Mouse (Mus musculus) embryonic facial prominence, embryonic 11.5 days (tissue): Measurements from ENCODE around the gene Slc25a10. TPM values are rescaled to one million over a fixed set of nuclear protein-coding genes. Genes with fewer than 3 reads are reported as not detected.

Experiments used
- ATAC-seq: fragments of 200-750 bp; cut with Nextera tagmentation; replicated peaks from 2 replicates; pipeline ENCODE4 v1.8.0; 2017; ENCODE audit warnings: low read depth; ENCODE audit not compliant: insufficient number of reproducible peaks, low FRiP score, low TSS enrichment
- DNase-seq: peaks from one replicate; pipeline ENCODE4 v3.0.0-alpha.2; 2015; ENCODE audit warnings: low spot score
- H3K27ac ChIP-seq: fragments of 300-500 bp; sonication (generic); replicated peaks from 2 replicates; pipeline ENCODE4 v1.5.1; 2014; ENCODE audit warnings: mild to moderate bottlenecking, low read depth, low read length, control low read depth
- H3K27me3 ChIP-seq: fragments of 300-500 bp; sonication (generic); 2 replicates; pipeline ENCODE4 v1.6.1; 2014; ENCODE audit warnings: mild to moderate bottlenecking, low read length, moderate library complexity, mixed read lengths; ENCODE audit not compliant: control insufficient read depth, insufficient read depth
- H3K36me3 ChIP-seq: fragments of 300-500 bp; sonication (generic); replicated peaks from 2 replicates; pipeline ENCODE4 v1.6.1; 2014; ENCODE audit warnings: low read depth, mild to moderate bottlenecking, low read length, moderate library complexity, mixed read lengths; ENCODE audit not compliant: control insufficient read depth, insufficient read depth
- H3K4me1 ChIP-seq: fragments of 300-500 bp; sonication (generic); 2 replicates; pipeline ENCODE4 v1.6.1; 2014; ENCODE audit warnings: low read length, mixed read lengths; ENCODE audit not compliant: control insufficient read depth, insufficient read depth
- H3K4me2 ChIP-seq: fragments of 300-500 bp; sonication (generic); 2 replicates; pipeline ENCODE4 v1.6.1; 2014; ENCODE audit warnings: low read depth, mild to moderate bottlenecking, control low read depth, low read length, moderate library complexity
- H3K4me3 ChIP-seq: fragments of 300-500 bp; sonication (generic); 2 replicates; pipeline ENCODE4 v1.5.1; 2014; ENCODE audit warnings: low read depth, low read length, control low read depth
- H3K9ac ChIP-seq: fragments of 300-500 bp; sonication (generic); replicated peaks from 2 replicates; pipeline ENCODE4 v1.6.1; 2014; ENCODE audit warnings: mild to moderate bottlenecking, control low read depth, low read length
- H3K9me3 ChIP-seq: fragments of 300-500 bp; sonication (generic); replicated peaks from 2 replicates; pipeline ENCODE4 v1.6.1; 2016; ENCODE audit warnings: mild to moderate bottlenecking, low read length, inconsistent platforms, mixed read lengths; ENCODE audit not compliant: control insufficient read depth
- WGBS: fragments of 180-500 bp; shearing (Covaris S2); extraction: QIAGEN DNeasy Blood & Tissue Kit; methylation state at CpG from one replicate; pipeline ENCODE4 v1.1.7; 2014; 5-methylcytosine and 5-hydroxymethylcytosine counted together
- polyA plus RNA-seq: library from polyadenylated mRNA; unstranded; fragments of >200 nt; fragmentation: Nextera tagmentation; extraction: Ambion mirVana; gene quantifications from 2 replicates; pipeline ENCODE4 v1.2.1, GENCODE M21; 2014

The Slc25a10 gene
- polyA plus RNA-seq, 1 experiment from 2014 or later = 46.9 TPM

DNA sequence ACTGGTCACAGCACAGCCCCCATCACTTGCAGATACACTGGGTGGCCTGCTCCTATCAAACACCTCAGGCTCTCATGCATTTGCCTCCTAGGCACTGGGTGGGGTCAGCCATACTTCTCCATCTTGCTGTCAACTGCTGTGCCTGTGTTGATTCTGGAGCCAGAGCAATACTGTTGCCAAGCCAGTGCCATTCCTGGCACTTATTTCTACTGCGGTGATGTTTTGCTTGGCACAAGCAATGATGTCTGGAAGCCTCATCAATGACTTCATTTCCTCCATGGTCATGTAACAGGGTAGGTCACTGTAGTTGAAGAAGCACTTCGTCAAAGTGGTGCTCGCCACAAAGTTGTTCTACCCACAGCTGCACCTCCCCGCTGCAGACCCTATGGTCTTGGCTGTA, 26.1 kb upstream of the Slc25a10 start:
- H3K9me3 ChIP-seq = no peaks in the 10 kb centered on the region
- no peak overlapping the region for H3K9ac ChIP-seq
- no peak overlapping the region for H3K4me2 ChIP-seq
- 93% methylated on average over 4 of the region's 4 CpGs for WGBS
- DNase-seq (no peak), ATAC-seq (no peak)
- no peak overlapping the region for H3K4me3 ChIP-seq
- peaks cover 7% of the 10 kb centered on the region for H3K36me3 ChIP-seq
- H3K27ac ChIP-seq = no peak overlapping the region
- no peaks in the 10 kb centered on the region for H3K27me3 ChIP-seq
- no peaks in the 10 kb centered on the region for H3K4me1 ChIP-seq

GRCm38 (mm10) chr11:120467051-120467735, 24.4 kb upstream of the Slc25a10 start, which contains the start of gene Arl16:
Gene Arl16, minus strand, starts transcription at chr11:120467607.
- H3K27me3 ChIP-seq = no peaks in the 10 kb centered on the region
- H3K9ac ChIP-seq = peak within 1 kb of the TSS; percentile 77
- H3K36me3 ChIP-seq = peaks cover 3% of the 10 kb centered on the region; the same call in 1 of the 2 replicates
- H3K27ac ChIP-seq = no peak within 1 kb of the TSS
- peak within 1 kb of the TSS; percentile 82 for H3K4me3 ChIP-seq
- DNase-seq = peak; percentile 99
- no peaks in the 10 kb centered on the region for H3K4me1 ChIP-seq
- H3K4me2 ChIP-seq = peak within 1 kb of the TSS; percentile 90
- ATAC-seq = peak; percentile 100
- no peaks in the 10 kb centered on the region for H3K9me3 ChIP-seq
- WGBS = under 1% methylated on average over 54 of the region's 54 CpGs

DNA sequence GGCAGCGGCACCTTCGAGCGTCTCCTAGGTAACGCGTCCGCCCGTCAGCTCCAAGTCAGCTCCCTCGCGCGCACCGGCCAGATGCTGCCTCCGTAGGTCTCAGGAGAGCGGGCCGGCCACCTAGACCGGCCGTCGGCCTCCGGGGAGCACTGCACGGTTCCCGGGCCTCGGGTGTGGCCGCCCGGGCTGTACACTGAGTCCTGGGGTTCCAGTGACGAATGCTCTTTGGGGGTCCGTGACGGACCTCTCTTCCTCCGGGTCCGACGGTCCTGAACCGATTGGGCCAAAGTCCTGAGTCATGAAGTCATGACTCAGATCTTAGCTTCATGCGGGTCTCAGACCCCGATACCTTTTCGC, 23.9 kb upstream of the Slc25a10 start:
- Histone ChIP-seq H3K4me2 (peak overlapping the region; percentile 70), H3K27me3 (no peaks in the 10 kb centered on the region), H3K4me3 (peak overlapping the region; percentile 82), H3K9me3 (no peaks in the 10 kb centered on the region), H3K9ac (peak overlapping the region; percentile 77), H3K36me3 (peaks cover 3% of the 10 kb centered on the region; the same call in 1 of the 2 replicates), H3K4me1 (no peaks in the 10 kb centered on the region), H3K27ac (no peak overlapping the region)
- WGBS = under 1% methylated on average over 33 of the region's 33 CpGs
- no peak; the same call in 1 of the 2 replicates for ATAC-seq
- DNase-seq = no peak

GRCm38 (mm10) chr11:120472052-120472451, 19.6 kb upstream of the Slc25a10 start:
- WGBS = 99% methylated on average over 6 of the region's 6 CpGs
- H3K4me2 ChIP-seq = no peak overlapping the region
- ATAC-seq (no peak), DNase-seq (no peak)
- H3K4me1 ChIP-seq = no peaks in the 10 kb centered on the region
- no peak overlapping the region for H3K27ac ChIP-seq
- H3K36me3 ChIP-seq = peaks cover 10% of the 10 kb centered on the region
- H3K27me3 ChIP-seq = no peaks in the 10 kb centered on the region
- no peak overlapping the region for H3K9ac ChIP-seq
- H3K9me3 ChIP-seq = no peaks in the 10 kb centered on the region
- H3K4me3 ChIP-seq = no peak overlapping the region

DNA sequence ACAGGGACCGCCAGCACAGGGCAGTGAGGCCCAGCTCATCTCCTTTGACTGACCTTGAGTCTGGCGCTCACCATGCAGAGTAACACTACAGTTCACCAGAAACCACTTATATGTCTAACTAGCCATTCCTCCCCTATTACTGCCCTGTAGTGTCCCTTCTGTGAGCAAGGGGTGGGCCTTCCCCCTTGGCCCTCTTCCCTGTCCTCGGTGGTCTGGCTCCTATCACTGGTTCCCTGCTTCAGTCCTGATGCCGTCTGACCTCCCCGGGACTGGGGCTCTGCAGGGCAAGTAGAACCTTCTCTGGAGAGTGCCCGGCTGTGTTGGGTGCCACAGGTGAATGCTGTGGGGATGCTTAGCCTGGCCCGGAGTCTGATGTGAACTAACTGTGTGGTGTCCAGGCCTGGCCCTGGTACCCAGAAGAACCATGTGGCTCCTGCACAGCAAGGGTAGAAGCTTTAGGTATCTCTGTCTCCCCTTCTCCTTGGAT, 8.1 kb upstream of the Slc25a10 start:
- peak overlapping the region; percentile 85; the same call in 1 of the 2 replicates for H3K4me3 ChIP-seq
- H3K27me3 ChIP-seq = no peaks in the 10 kb centered on the region
- H3K36me3 ChIP-seq = peaks cover 26% of the 10 kb centered on the region
- H3K4me1 ChIP-seq = 0 out of 2 replicates have a peak, but pooled peaks cover 4% of the 10 kb centered on the region
- H3K9me3 ChIP-seq = no peaks in the 10 kb centered on the region
- no peak for DNase-seq
- H3K4me2 ChIP-seq = no peak overlapping the region
- peak overlapping the region; percentile 65; the same call in 1 of the 2 replicates for H3K27ac ChIP-seq
- H3K9ac ChIP-seq = peak overlapping the region; percentile 71
- WGBS = 92% methylated on average over 7 of the region's 7 CpGs
- no peak for ATAC-seq

- peak; percentile 92 for ATAC-seq
- DNase-seq = peak; percentile 98
- Histone ChIP-seq H3K9me3 (no peaks in the 10 kb centered on the region), H3K4me2 (peak within 1 kb of the TSS; percentile 76), H3K36me3 (peaks cover 21% of the 10 kb centered on the region), H3K4me3 (peak within 1 kb of the TSS; percentile 85), H3K9ac (peak within 1 kb of the TSS; percentile 71), H3K27ac (peak within 1 kb of the TSS; percentile 65), H3K4me1 (0 out of 2 replicates have a peak, but pooled peaks cover 4% of the 10 kb centered on the region), H3K27me3 (no peaks in the 10 kb centered on the region)
- under 1% methylated on average over 60 of the region's 60 CpGs for WGBS
Observed at GRCm38 (mm10) chr11:120484265-120484981, 7.2 kb upstream of the Slc25a10 start, which contains the start of gene Mrpl12. Gene Mrpl12, plus strand, starts transcription at chr11:120484613.

DNA sequence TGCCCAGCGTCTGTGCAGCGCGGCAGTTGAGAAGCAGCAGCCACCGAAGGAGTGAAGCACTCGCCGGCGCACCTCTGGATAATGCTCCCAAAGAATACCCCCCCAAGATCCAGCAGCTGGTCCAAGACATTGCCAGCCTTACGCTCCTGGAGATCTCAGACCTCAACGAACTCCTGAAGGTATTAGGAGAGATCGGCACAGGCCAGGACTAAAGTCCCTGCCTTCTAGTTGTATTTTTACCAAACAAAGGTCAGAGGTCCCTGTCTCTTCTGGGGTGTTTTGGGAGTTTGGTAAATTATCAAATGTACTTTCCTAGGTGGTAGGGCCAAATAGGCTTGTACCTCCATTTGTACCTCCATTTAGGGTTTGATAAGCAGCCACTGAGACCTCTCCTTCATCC, 6.4 kb upstream of the Slc25a10 start:
- 10% methylated on average over 10 of the region's 10 CpGs for WGBS
- H3K9me3 ChIP-seq = no peaks in the 10 kb centered on the region
- H3K4me1 ChIP-seq = 0 out of 2 replicates have a peak, but pooled peaks cover 4% of the 10 kb centered on the region
- peak overlapping the region; percentile 85 for H3K4me3 ChIP-seq
- no peaks in the 10 kb centered on the region for H3K27me3 ChIP-seq
- peaks cover 18% of the 10 kb centered on the region for H3K36me3 ChIP-seq
- DNase-seq = no peak
- H3K27ac ChIP-seq = no peak overlapping the region
- H3K4me2 ChIP-seq = peak overlapping the region; percentile 76
- H3K9ac ChIP-seq = peak overlapping the region; percentile 71
- ATAC-seq = no peak

- no peaks in the 10 kb centered on the region for H3K9me3 ChIP-seq
- H3K27me3 ChIP-seq = no peaks in the 10 kb centered on the region
- ATAC-seq = no peak
- no peak overlapping the region for H3K27ac ChIP-seq
- peaks cover 7% of the 10 kb centered on the region for H3K4me1 ChIP-seq
- 86% methylated on average over 4 of the region's 4 CpGs for WGBS
- DNase-seq = no peak
- no peak overlapping the region for H3K4me3 ChIP-seq
- no peak overlapping the region for H3K9ac ChIP-seq
- no peak overlapping the region for H3K4me2 ChIP-seq
- peaks cover 7% of the 10 kb centered on the region; the same call in 1 of the 2 replicates for H3K36me3 ChIP-seq
Observed at GRCm38 (mm10) chr11:120488516-120488915, 3.1 kb upstream of the Slc25a10 start.
